Mouse (Mus musculus): ENCODE measurements around the gene Zbtb8os.

The Zbtb8os gene

GRCm38 (mm10) chr4:129376961-129377545 lies 41.6 kb downstream of the Zbtb8os start:
- no peak for DNase-seq (ENCODE audit: low spot score)

DNA sequence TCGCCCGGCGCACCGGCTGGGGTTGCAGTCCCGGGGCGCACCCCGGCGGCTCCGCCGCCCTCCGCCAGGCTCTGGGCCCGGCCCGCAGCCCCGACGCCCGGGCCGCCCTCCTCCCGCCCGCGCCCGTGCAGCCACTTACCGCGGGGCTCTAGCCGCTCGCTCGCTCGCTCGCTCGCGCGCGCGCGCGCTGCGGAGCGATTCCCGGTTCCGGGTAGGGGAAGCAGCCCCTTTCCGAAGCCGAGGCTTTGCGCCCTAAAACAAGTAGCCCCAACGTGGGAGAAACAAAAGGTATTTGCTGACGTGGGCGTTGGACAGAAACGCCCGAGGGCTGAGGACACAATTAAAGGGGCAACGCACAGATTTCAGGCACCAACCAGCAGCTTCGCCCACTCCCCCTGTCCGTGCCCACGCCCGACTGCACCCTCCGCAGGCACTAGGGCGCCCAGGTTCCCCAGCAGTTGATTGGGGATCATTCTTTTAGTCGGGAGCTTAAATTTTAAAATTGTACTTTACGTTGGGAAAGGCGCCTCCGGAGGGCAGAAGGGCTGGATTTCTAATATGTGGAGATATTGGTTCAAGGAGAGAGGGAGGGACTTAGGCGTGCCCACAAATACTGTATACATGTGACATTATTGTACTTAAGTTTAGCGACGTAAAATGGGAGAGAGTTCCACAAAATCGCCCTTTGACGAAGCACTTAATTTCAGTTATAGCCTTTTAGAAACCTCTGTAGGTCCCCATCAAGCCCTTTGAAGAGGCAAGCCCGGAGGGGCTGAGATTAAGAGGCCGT lies 42.3 kb downstream of the Zbtb8os start, which contains the start of gene Zbtb8a:
TSS of gene Zbtb8a (minus strand) at position 516 of the 790 bp plus-strand sequence.
- DNase-seq (ENCODE audit: low spot score): peak; percentile 35

GRCm38 (mm10) chr4:129379805-129380204 lies 44.3 kb downstream of the Zbtb8os start:
- DNase-seq (ENCODE audit: low spot score): no peak

GRCm38 (mm10) chr4:129381148-129381547 lies 45.7 kb downstream of the Zbtb8os start:
- no peak for DNase-seq (ENCODE audit: low spot score)

DNA sequence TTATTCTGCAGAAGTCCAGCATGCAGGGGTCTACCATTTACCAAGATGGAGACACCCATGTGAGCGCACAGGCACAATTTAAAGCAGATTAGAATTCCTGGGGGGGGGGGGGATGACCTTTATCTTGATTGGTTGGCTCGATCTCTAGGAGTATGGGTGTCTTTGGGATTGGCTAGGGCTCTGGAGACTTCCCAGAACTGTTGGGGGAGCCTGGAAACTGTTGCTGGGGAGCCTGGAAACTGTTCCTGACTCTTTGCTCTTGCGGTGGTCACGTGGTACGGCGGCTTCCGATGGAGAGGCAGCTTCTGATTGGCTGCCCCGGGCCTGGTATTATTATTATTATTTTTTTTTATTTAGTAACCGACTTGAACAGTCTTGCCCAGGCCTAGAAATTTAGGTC lies 46.5 kb downstream of the Zbtb8os start:
- DNase-seq (ENCODE audit: low spot score): no peak

GRCm38 (mm10) chr4:129382488-129382887 lies 47.0 kb downstream of the Zbtb8os start:
- peak; percentile 76 for DNase-seq (ENCODE audit: low spot score)

DNA sequence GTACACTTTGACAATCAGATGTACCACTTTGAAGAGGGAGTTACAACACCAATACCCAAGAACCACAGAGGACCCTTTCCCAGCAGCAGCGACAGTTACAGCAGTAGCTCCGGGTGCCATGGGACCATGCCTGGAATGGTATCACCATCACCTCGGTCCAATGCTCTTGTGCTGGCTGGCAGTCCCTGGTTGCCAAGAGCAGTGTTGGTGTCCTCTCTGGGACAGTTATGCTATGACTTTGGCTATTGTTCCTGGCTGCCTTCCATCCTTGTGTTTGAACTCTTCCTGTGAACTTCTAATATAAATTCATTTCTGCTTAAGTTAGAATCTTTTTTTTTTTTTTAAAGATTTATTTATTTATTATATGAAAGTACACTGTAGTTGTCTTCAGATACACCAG lies 48.1 kb downstream of the Zbtb8os start:
- no peak for DNase-seq (ENCODE audit: low spot score)

DNA sequence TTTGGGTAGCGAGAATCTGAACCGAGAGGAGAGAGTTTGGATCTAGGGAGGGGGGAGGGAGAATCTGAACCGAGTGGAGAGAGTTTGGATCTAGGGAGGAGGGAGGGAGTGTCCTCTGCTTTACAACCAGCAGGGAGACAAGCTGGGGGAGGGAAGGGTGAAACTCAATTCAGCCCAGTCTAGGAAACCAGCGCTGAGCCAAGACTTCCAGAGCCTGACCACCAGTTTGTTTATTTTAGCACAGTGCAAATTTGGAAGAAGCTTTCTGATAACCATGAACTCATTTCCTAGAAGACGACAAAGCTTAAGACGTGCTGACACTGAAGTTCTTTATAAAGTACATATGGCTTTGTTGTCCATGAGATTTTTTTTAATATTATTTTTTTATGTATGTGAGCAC lies 48.9 kb downstream of the Zbtb8os start:
- DNase-seq (ENCODE audit: low spot score): peak; percentile 63

- DNase-seq (ENCODE audit: low spot score): no peak
Measured at GRCm38 (mm10) chr4:129385685-129386084, 50.2 kb downstream of the Zbtb8os start.

GRCm38 (mm10) chr4:129386269-129386946 lies 50.9 kb downstream of the Zbtb8os start:
- DNase-seq (ENCODE audit: low spot score): no peak

- no peak for DNase-seq (ENCODE audit: low spot score)
Measured at GRCm38 (mm10) chr4:129386989-129387388, 51.5 kb downstream of the Zbtb8os start.

- no peak for DNase-seq (ENCODE audit: low spot score)
Measured at GRCm38 (mm10) chr4:129388404-129388803, 52.9 kb downstream of the Zbtb8os start.

DNA sequence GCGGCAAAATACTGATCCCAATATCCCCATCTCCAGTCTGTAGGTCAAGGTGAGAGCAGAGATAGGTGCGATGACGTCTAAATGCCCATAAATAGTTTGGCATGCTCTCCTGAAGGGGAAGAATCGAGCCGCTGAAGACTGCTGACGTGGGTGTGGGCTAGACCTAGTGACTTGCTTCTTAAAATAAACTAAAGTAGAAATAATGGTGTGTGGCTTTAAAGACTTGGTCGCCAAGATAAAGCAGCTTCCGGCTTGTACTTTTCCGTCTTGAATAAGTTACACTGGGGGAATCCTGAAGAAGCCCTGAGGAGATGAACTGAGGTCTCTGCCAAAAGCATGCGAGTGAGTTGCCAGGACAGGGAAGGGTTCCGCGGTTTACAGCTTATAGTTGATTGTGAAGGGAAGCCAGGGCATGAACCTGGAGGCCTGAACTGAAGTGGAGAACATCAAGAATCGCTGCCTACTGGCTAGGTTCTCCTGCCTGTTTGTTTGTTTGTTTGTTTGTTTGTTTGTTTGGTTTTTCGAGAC lies 54.8 kb downstream of the Zbtb8os start:
- no peak for DNase-seq (ENCODE audit: low spot score)

DNA sequence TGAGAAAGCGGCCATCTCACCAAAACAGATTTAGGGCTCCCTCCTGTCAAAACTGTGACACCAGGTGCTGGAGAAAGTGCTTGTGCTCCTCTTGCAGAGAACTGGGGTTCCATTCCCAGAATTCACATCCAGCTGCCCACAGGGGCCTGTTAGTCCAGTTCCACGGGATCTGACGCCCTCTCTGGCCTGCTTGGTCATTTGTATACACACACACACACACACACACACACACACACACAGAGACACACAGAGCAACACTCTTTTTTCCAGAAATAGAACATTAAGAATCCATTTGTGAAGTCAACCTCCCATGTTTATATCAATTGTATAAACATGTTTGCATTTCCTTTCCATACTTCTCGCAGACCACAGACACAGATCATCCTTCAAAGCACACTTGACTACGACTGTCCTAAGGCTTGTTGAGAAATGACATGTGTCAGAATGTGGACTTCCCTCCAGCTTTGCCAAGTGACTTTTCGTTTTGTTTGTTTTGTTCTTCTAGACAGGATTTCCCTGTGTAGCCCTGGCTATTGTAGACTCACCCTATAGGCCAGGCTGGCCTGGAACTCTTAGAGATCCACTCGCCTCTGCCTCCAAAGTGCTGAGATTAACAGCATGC lies 55.6 kb downstream of the Zbtb8os start:
- DNase-seq (ENCODE audit: low spot score): no peak

GRCm38 (mm10) chr4:129394089-129394870 lies 58.8 kb downstream of the Zbtb8os start:
- no peak for DNase-seq (ENCODE audit: low spot score)

DNA sequence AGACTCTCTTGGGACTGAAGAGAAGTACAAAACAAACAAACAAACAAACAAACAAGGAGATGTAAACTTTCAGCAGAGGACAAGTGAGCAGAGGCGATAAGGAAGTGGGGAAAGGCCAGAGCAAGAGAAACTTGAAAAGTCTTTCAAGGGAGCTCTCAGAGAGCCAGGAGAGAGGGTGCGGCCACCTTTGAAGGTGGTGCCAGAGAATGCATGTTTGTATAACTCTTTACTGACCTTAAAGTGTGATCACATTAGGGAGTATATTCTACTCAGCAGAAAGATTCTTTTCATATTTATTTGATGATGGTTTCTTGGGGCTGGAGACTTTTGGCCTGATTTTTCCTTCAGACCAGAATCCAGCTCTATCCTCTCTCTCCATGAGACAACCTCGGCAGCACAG lies 61.5 kb downstream of the Zbtb8os start:
- DNase-seq (ENCODE audit: low spot score): no peak

DNA sequence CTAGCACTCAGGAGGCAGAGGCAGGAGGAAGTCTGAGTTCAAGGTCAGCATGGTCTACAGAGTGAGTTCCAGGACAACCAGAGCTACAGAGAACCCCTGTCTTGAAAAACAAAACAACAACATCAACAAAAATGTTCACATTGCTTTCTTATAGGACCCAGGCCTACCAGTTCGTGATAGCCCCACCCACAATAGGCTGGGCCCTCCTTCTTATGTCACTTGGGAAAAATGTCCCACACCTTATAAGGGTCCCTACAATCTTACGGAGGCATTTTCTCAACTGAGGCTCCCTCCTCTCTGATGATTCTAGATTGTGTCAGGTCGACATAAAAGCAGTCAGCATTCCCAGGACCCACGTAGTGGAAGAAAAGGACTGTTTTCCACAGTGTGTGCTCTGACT lies 64.3 kb downstream of the Zbtb8os start:
- DNase-seq (ENCODE audit: low spot score): no peak
